Mouse (Mus musculus): ENCODE measurements around the gene Atp8a1. TPM values are rescaled to one million over a fixed set of nuclear protein-coding genes. Genes with fewer than 3 reads are reported as not detected.

Gene Atp8a1
- polyA plus RNA-seq, 1 experiment from 2014 or later, result 68.9 TPM

DNA sequence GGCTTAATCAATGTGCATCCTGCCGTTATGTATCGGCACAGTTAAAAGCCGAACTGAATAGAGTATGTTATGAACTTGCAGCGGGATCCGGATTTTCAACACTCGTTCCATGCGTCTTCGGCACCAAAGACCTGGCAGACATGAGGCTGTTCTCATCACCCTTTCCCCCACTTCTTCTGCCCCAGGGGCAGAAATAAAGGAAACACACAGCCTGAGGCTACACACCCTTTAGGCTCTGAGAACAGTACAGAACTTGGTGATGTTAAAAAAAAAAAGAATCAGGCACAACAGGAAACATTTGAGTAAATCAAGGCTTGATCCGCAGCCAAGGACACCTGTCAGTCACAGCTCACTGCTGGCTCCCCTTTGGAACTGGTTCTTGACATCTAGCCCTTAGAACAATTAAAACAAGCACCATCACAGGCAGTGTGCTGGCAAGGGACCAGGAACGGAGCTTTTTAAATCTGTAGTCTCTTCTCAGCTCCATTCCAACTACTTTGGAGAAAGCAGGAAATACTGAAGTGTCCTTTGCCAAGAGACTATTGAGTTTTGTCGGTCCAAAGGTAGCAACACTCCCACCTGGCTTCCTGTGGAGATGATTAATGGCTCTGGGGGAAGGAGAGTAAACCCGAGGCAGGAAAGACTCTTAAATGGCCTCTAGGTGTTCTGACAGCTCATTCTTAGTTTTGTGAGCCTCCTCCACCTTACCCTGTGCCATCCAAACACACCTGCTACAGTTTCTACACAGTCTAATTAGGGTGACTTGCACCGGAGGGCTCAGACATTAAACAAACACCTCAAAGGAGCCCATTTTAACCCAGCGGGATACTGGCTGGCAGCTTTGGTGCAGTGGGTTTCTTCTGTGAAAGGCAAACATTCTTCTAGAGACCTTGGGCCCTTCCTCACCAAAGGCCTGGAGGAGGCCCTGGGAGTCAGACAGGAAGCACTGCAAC lies 50.0 kb downstream of the Atp8a1 start:
- ATAC-seq (peak; percentile 60), DNase-seq (ENCODE audit: low spot score) (peak; percentile 86)
- TF ChIP-seq CTCF (IDR thresholded peaks at IDR 0.05) (peak; percentile 19; the same call in 1 of the 2 replicates), EP300 (IDR thresholded peaks at IDR 0.05) (peak; percentile 63)
- no peaks in the 10 kb centered on the region for H3K36me3 ChIP-seq (ENCODE audit: insufficient read depth, low read length)
- no peaks in the 10 kb centered on the region for H3K27me3 ChIP-seq (replicated peaks; ENCODE audit: insufficient read depth, low read length)
- 29% methylated on average over 14 of the region's 14 CpGs for WGBS
- no peaks in the 10 kb centered on the region for H3K9me3 ChIP-seq (ENCODE audit: low read length)
- H3K4me2 ChIP-seq (replicated peaks; ENCODE audit: low read depth, low read length), result no peak overlapping the region
- H3K4me3 ChIP-seq (ENCODE audit: low read depth, low read length), result no peak overlapping the region
- no peak overlapping the region for H3K9ac ChIP-seq (replicated peaks; ENCODE audit: low read depth)
- peaks cover 22% of the 10 kb centered on the region; the same call in 1 of the 2 replicates for H3K4me1 ChIP-seq (ENCODE audit: insufficient read depth, low read depth, low read length)
- peak overlapping the region; percentile 16 for H3K27ac ChIP-seq (ENCODE audit: low read length)

DNA sequence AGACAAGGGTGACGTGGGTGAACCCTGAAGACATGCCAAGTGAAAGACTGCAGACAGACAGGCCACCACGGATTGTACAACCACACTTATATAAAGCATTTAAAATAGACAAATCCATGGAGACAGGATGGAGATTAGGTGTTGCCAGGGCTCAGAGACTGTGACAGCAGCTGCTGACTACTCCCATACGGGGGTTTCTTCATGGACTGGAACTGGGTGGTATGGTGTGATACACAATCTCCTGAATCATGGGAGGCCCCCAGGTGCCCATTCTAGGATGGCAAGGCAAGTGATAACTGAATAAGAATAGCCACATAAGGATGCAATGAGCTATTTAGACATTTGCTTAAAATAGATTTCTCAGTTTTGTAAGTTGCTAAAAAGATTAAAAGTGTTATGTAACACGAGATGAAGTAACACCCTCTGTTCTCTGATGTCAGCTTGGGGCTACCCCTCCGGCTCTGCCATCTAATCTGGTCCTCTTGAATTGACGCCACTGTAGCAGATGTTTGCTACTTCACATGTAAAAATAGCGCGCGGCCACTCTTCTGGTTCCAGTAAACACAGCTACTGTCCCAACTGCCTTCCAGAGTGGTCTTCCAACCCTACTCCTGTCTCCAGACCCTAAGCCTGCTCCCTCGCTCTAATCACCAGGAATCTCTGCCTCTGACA lies 53.0 kb downstream of the Atp8a1 start:
- 72% methylated on average over 10 of the region's 10 CpGs for WGBS
- H3K4me1 ChIP-seq (ENCODE audit: insufficient read depth, low read depth, low read length), result peaks cover 17% of the 10 kb centered on the region; the same call in 1 of the 2 replicates
- H3K9me3 ChIP-seq (ENCODE audit: low read length), result no peaks in the 10 kb centered on the region
- H3K4me2 ChIP-seq (replicated peaks; ENCODE audit: low read depth, low read length), result no peak overlapping the region
- no peak overlapping the region for H3K9ac ChIP-seq (replicated peaks; ENCODE audit: low read depth)
- H3K27me3 ChIP-seq (replicated peaks; ENCODE audit: insufficient read depth, low read length), result no peaks in the 10 kb centered on the region
- H3K4me3 ChIP-seq (ENCODE audit: low read depth, low read length), result no peak overlapping the region
- TF ChIP-seq CTCF (IDR thresholded peaks at IDR 0.05), result no peak
- no peak for TF ChIP-seq EP300 (IDR thresholded peaks at IDR 0.05)
- DNase-seq (ENCODE audit: low spot score) (no peak), ATAC-seq (no peak)
- no peaks in the 10 kb centered on the region for H3K36me3 ChIP-seq (ENCODE audit: insufficient read depth, low read length)
- no peak overlapping the region for H3K27ac ChIP-seq (ENCODE audit: low read length)

DNA sequence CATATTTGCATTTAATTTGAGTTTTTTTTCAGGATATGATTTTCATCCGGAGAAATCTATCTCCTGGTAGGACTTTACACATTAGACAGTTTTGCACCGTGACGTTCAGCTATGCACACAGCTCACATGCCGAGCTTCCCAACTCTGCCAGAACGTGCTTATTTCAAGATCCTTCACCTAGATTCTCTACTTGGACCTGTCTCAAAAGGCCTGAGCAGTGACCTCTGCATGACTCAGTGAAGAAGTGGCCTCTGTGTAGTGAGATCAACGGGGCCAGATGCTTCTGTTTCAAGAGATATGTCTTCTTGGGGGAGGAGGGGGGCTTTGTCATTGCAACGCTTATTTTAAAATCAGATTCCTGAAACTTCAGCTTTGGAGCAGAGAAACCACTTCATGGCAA lies 64.5 kb downstream of the Atp8a1 start:
- H3K4me3 ChIP-seq (ENCODE audit: low read depth, low read length), result no peak overlapping the region
- ATAC-seq, result peak; percentile 60

DNA sequence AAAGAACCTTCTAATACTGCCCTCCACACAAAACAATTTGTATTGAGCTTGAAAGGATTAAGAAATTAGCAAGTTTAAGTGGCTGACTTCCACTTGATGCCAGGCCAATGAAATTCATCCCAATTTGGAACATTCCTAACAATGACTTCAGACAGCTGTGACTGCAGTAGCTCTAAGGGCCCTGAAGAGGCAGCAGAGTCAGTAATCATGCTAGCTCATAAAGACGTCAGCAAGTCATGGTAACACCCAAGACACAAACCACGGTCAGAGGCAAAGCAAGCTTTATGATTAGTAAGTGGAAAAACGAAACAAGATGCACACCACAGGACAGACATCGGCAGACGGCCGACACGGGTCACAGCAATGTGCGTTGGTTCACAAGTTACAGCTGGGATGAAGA lies 69.2 kb downstream of the Atp8a1 start:
- Histone ChIP-seq H3K4me1 (ENCODE audit: insufficient read depth, low read depth, low read length) (no peaks in the 10 kb centered on the region), H3K9ac (replicated peaks; ENCODE audit: low read depth) (no peak overlapping the region), H3K9me3 (ENCODE audit: low read length) (no peaks in the 10 kb centered on the region), H3K27ac (ENCODE audit: low read length) (no peak overlapping the region), H3K4me2 (replicated peaks; ENCODE audit: low read depth, low read length) (peak overlapping the region; percentile 15; the same call in 1 of the 2 replicates), H3K4me3 (ENCODE audit: low read depth, low read length) (no peak overlapping the region), H3K36me3 (ENCODE audit: insufficient read depth, low read length) (0 out of 2 replicates have a peak, but pooled peaks cover 4% of the 10 kb centered on the region), H3K27me3 (replicated peaks; ENCODE audit: insufficient read depth, low read length) (no peaks in the 10 kb centered on the region)
- ATAC-seq (peak; percentile 89), DNase-seq (ENCODE audit: low spot score) (peak; percentile 94)
- peak; percentile 78 for TF ChIP-seq CTCF (IDR thresholded peaks at IDR 0.05)
- TF ChIP-seq EP300 (IDR thresholded peaks at IDR 0.05), result no peak
- WGBS, result 48% methylated on average over 8 of the region's 8 CpGs

More for the DNA sequence above, 64.5 kb downstream of the Atp8a1 start:
- H3K4me2 ChIP-seq (replicated peaks; ENCODE audit: low read depth, low read length), result no peak overlapping the region
- no peak overlapping the region for H3K9ac ChIP-seq (replicated peaks; ENCODE audit: low read depth)
- WGBS, result 44% methylated on average over 7 of the region's 7 CpGs
- H3K36me3 ChIP-seq (ENCODE audit: insufficient read depth, low read length), result no peaks in the 10 kb centered on the region
- no peaks in the 10 kb centered on the region for H3K27me3 ChIP-seq (replicated peaks; ENCODE audit: insufficient read depth, low read length)
- DNase-seq (ENCODE audit: low spot score), result no peak
- no peaks in the 10 kb centered on the region for H3K9me3 ChIP-seq (ENCODE audit: low read length)
- H3K4me1 ChIP-seq (ENCODE audit: insufficient read depth, low read depth, low read length), result no peaks in the 10 kb centered on the region
- H3K27ac ChIP-seq (ENCODE audit: low read length), result peak overlapping the region; percentile 26; the same call in 1 of the 2 replicates
- no peak for TF ChIP-seq CTCF (IDR thresholded peaks at IDR 0.05)

DNA sequence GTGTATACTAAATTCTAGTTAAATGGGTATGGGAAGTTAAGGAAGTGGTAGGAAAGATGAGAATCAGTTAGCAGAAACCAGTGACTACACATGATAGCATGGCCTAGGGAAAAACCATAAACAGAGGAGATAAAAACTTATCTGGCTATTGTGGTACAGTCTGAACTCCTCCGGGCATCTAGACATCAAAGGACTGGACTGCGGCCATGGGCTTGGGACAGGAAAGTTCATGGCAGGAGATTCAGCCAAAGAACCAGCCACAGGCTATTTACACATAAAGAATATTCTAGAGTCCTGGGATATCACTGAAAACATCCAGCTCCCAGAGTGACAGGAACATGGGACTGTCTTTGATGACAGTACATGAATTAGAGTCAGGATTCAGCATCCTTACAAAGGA lies 73.0 kb downstream of the Atp8a1 start:
- no peak for TF ChIP-seq EP300 (IDR thresholded peaks at IDR 0.05)
- ATAC-seq, result no peak
- H3K9ac ChIP-seq (replicated peaks; ENCODE audit: low read depth), result no peak overlapping the region

DNA sequence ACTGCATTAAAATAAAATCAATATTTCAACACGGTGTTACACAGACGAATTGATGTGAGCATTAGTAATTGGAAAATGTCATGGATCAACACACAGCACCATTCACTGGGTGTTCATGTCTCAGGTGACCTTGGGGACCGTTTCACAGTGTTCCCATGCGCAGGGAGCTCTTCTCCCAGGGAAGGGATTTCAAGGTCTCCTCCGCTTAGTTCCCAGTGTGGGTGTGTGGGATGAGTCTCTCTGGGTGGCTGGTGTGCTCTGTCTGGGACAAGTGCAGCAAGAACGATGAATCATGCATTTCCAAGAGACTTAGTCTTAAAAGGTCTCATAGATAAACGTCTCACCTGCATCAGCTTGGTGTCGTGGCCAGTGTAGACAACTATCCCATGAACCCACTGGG lies 78.5 kb downstream of the Atp8a1 start:
- DNase-seq (ENCODE audit: low spot score) (no peak), ATAC-seq (no peak)
- Histone ChIP-seq H3K27me3 (replicated peaks; ENCODE audit: insufficient read depth, low read length) (no peaks in the 10 kb centered on the region), H3K4me2 (replicated peaks; ENCODE audit: low read depth, low read length) (no peak overlapping the region), H3K9ac (replicated peaks; ENCODE audit: low read depth) (no peak overlapping the region), H3K27ac (ENCODE audit: low read length) (no peak overlapping the region), H3K36me3 (ENCODE audit: insufficient read depth, low read length) (peaks cover 6% of the 10 kb centered on the region; the same call in 1 of the 2 replicates), H3K4me1 (ENCODE audit: insufficient read depth, low read depth, low read length) (no peaks in the 10 kb centered on the region), H3K4me3 (ENCODE audit: low read depth, low read length) (no peak overlapping the region), H3K9me3 (ENCODE audit: low read length) (no peaks in the 10 kb centered on the region)
- 88% methylated on average over 8 of the region's 8 CpGs for WGBS
- TF ChIP-seq CTCF (IDR thresholded peaks at IDR 0.05), result no peak
- no peak for TF ChIP-seq EP300 (IDR thresholded peaks at IDR 0.05)

More for the DNA sequence above, 73.0 kb downstream of the Atp8a1 start:
- no peaks in the 10 kb centered on the region for H3K27me3 ChIP-seq (replicated peaks; ENCODE audit: insufficient read depth, low read length)
- H3K4me2 ChIP-seq (replicated peaks; ENCODE audit: low read depth, low read length), result no peak overlapping the region
- H3K4me3 ChIP-seq (ENCODE audit: low read depth, low read length), result no peak overlapping the region
- 70% methylated on average over 2 of the region's 2 CpGs for WGBS
- no peaks in the 10 kb centered on the region for H3K9me3 ChIP-seq (ENCODE audit: low read length)
- 0 out of 2 replicates have a peak, but pooled peaks cover 4% of the 10 kb centered on the region for H3K36me3 ChIP-seq (ENCODE audit: insufficient read depth, low read length)
- DNase-seq (ENCODE audit: low spot score), result no peak
- H3K4me1 ChIP-seq (ENCODE audit: insufficient read depth, low read depth, low read length), result no peaks in the 10 kb centered on the region
- H3K27ac ChIP-seq (ENCODE audit: low read length), result no peak overlapping the region

Data from lung, postnatal 0 days (tissue).